Mouse (Mus musculus): ENCODE measurements at regions not wholly inside any gene's neighbourhood (a gene's known extent, or its start where the extent isn't known, plus 50 kb on each side); places are given as distances from the start of the nearest gene placed in this dataset.

GRCm38 (mm10) chr10:66177318-66177717, 918.6 kb upstream of the Jmjd1c start:
- no peak for TF ChIP-seq POLR2A (IDR thresholded peaks at IDR 0.05; ENCODE audit: borderline replicate concordance, insufficient read depth, low read length)
- no peak for TF ChIP-seq CTCF (IDR thresholded peaks at IDR 0.05; ENCODE audit: borderline replicate concordance, insufficient read depth, low read depth, low read length)

Measured in cerebellum, adult 2 months (tissue).